Mouse (Mus musculus) embryo, embryonic 11.5 days (tissue): ENCODE measurements around the gene Pom121l2.

Experiments used
- DNase-seq: peaks from one replicate; pipeline ENCODE4 v3.0.0-alpha.2; 2012; ENCODE audit warnings: low read depth, low spot score

The Pom121l2 gene

GRCm38 (mm10) chr13:22015479-22016450 is 34.8 kb downstream of the Pom121l2 start:
- peak; percentile 83 for DNase-seq

GRCm38 (mm10) chr13:22019934-22020835 is 39.2 kb downstream of the Pom121l2 start:
- DNase-seq = no peak

GRCm38 (mm10) chr13:22020901-22021339 is 39.9 kb downstream of the Pom121l2 start:
- no peak for DNase-seq

GRCm38 (mm10) chr13:22021581-22021980 is 40.6 kb downstream of the Pom121l2 start:
- no peak for DNase-seq

GRCm38 (mm10) chr13:22022241-22022640 is 41.2 kb downstream of the Pom121l2 start:
- peak; percentile 87 for DNase-seq

GRCm38 (mm10) chr13:22026058-22027031 is 45.4 kb downstream of the Pom121l2 start:
- DNase-seq = no peak

- DNase-seq = peak; percentile 89
These were observed 47.9 kb downstream of the Pom121l2 start for GRCm38 (mm10) chr13:22028673-22029460.

- no peak for DNase-seq
These were observed 48.9 kb downstream of the Pom121l2 start for GRCm38 (mm10) chr13:22029928-22030327.

- DNase-seq = no peak
These were observed 49.5 kb downstream of the Pom121l2 start for GRCm38 (mm10) chr13:22030493-22030892.

GRCm38 (mm10) chr13:22033741-22034442 is 52.9 kb downstream of the Pom121l2 start:
- DNase-seq = no peak

GRCm38 (mm10) chr13:22034443-22035266 is 53.7 kb downstream of the Pom121l2 start:
- no peak for DNase-seq

GRCm38 (mm10) chr13:22035267-22036148 is 54.5 kb downstream of the Pom121l2 start, which contains the start of the genes Hist1h2ah and Hist1h2bk:
Gene Hist1h2ah, minus strand, starts transcription at chr13:22035568.
Gene Hist1h2bk, plus strand, starts transcription at chr13:22035870.
- peak; percentile 87 for DNase-seq

- DNase-seq = no peak
These were observed 55.4 kb downstream of the Pom121l2 start for GRCm38 (mm10) chr13:22036149-22036956.

GRCm38 (mm10) chr13:22036986-22037385 is 56.0 kb downstream of the Pom121l2 start:
- DNase-seq = no peak

- no peak for DNase-seq
These were observed 56.4 kb downstream of the Pom121l2 start for GRCm38 (mm10) chr13:22037415-22037814.
